Mouse (Mus musculus): ENCODE data around the gene Cacna2d3. TPM values are rescaled to one million over a fixed set of nuclear protein-coding genes. Genes with fewer than 3 reads are reported as not detected.

Gene Cacna2d3
- total and polyA plus RNA-seq, 3 experiments: not detected

- in situ Hi-C loops (cut with MboI; ENCODE audit: low pct_ligation_motif_present, low pct_unique_long_range_greater_than_20kb, low sequenced_read_pairs) (no loop called here), dilution Hi-C loops (cut with MboI; ENCODE audit: extremely low pct_ligation_motif_present, extremely low pct_unique_long_range_greater_than_20kb, low sequenced_read_pairs) (no loop called here)
- no peaks in the 10 kb centered on the region for H3K4me1 ChIP-seq (ENCODE audit: control insufficient read depth in 1 of 2, insufficient read depth in 2 of 2)
- DNase-seq (ENCODE audit: extremely low read depth): no peak
- no peak overlapping the region for H3K4me2 ChIP-seq (ENCODE audit: insufficient read depth, low read depth, poor library complexity, severe bottlenecking)
- H3K9ac ChIP-seq (ENCODE audit: insufficient read depth, low read depth): no peak overlapping the region
- no peak for TF ChIP-seq KAT2A (IDR thresholded peaks at IDR 0.05; ENCODE audit: insufficient replicate concordance, low read length)
- no peak for TF ChIP-seq SIN3A (IDR thresholded peaks at IDR 0.05; ENCODE audit: low read length)
- TF ChIP-seq UBTF (IDR thresholded peaks at IDR 0.05; ENCODE audit: low read depth, low read length): no peak
- no peak for TF ChIP-seq TCF12 (IDR thresholded peaks at IDR 0.05; ENCODE audit: low read depth, low read length)
- TF ChIP-seq ZKSCAN1 (IDR thresholded peaks at IDR 0.05; ENCODE audit: borderline replicate concordance, low read depth, low read length): no peak
- TF ChIP-seq IRF4 (IDR thresholded peaks at IDR 0.05; ENCODE audit: low read depth, low read length): no peak
- TF ChIP-seq ZNF384 (IDR thresholded peaks at IDR 0.05; ENCODE audit: low read depth, low read length): no peak
- no peak for TF ChIP-seq CTCF (conservative IDR thresholded peaks at IDR 0.05 in 1 of 2, IDR thresholded peaks at IDR 0.05 in 1 of 2; ENCODE audit: low read depth in 2 of 2, low read length in 2 of 2)
- TF ChIP-seq MAFK (IDR thresholded peaks at IDR 0.05; ENCODE audit: insufficient replicate concordance, low read length): no peak
- H3K79me2 ChIP-seq (replicated peaks; ENCODE audit: control insufficient read depth, extremely low read depth, insufficient read depth, poor library complexity, severe bottlenecking): no peaks in the 10 kb centered on the region
- no peaks in the 10 kb centered on the region for H3K36me3 ChIP-seq (replicated peaks in 1 of 2; ENCODE audit: control insufficient read depth in 1 of 2, insufficient read depth in 1 of 2, low read length in 1 of 2)
- no peak overlapping the region for H3K27ac ChIP-seq (ENCODE audit: insufficient read depth, low read depth)
- H3K9me3 ChIP-seq (replicated peaks; ENCODE audit: low read length): no peaks in the 10 kb centered on the region
- peaks cover 56% of the 10 kb centered on the region for H3K27me3 ChIP-seq (replicated peaks)
- no peak overlapping the region for H3K4me3 ChIP-seq (replicated peaks in 1 of 3; ENCODE audit: low read depth in 2 of 3, low read length in 2 of 3, poor library complexity in 1 of 3)
Observed at GRCm38 (mm10) chr14:29599428-29599827, 122.2 kb downstream of the Cacna2d3 start.

- H3K9ac ChIP-seq (ENCODE audit: insufficient read depth, low read depth): no peak overlapping the region
- TF ChIP-seq MXI1 (IDR thresholded peaks at IDR 0.05; ENCODE audit: low read depth, low read length) (no peak), PAX5 (IDR thresholded peaks at IDR 0.05; ENCODE audit: low read length) (no peak), TBP (conservative IDR thresholded peaks at IDR 0.05; ENCODE audit: low read depth, low read length) (no peak), ELF1 (IDR thresholded peaks at IDR 0.05; ENCODE audit: low read depth, low read length) (no peak)
- H3K9me3 ChIP-seq (replicated peaks; ENCODE audit: low read length): no peaks in the 10 kb centered on the region
- in situ Hi-C loops (cut with MboI; ENCODE audit: low pct_ligation_motif_present, low pct_unique_long_range_greater_than_20kb, low sequenced_read_pairs) (no loop called here), dilution Hi-C loops (cut with MboI; ENCODE audit: extremely low pct_ligation_motif_present, extremely low pct_unique_long_range_greater_than_20kb, low sequenced_read_pairs) (no loop called here)
- no peak overlapping the region for H3K4me3 ChIP-seq (replicated peaks in 1 of 3; ENCODE audit: low read depth in 2 of 3, low read length in 2 of 3, poor library complexity in 1 of 3)
- H3K27ac ChIP-seq (ENCODE audit: insufficient read depth, low read depth): no peak overlapping the region
- H3K36me3 ChIP-seq (replicated peaks in 1 of 2; ENCODE audit: control insufficient read depth in 1 of 2, insufficient read depth in 1 of 2, low read length in 1 of 2): no peaks in the 10 kb centered on the region
- no peak overlapping the region for H3K4me2 ChIP-seq (ENCODE audit: insufficient read depth, low read depth, poor library complexity, severe bottlenecking)
- no peaks in the 10 kb centered on the region for H3K79me2 ChIP-seq (replicated peaks; ENCODE audit: control insufficient read depth, extremely low read depth, insufficient read depth, poor library complexity, severe bottlenecking)
- peaks cover 59% of the 10 kb centered on the region for H3K27me3 ChIP-seq (replicated peaks)
- H3K4me1 ChIP-seq (ENCODE audit: control insufficient read depth in 1 of 2, insufficient read depth in 2 of 2): no peaks in the 10 kb centered on the region
- no peak for DNase-seq (ENCODE audit: extremely low read depth)
Observed at GRCm38 (mm10) chr14:29592896-29593295, 128.8 kb downstream of the Cacna2d3 start.

GRCm38 (mm10) chr14:29589628-29590027, 132.0 kb downstream of the Cacna2d3 start:
- no peak overlapping the region for H3K27ac ChIP-seq (ENCODE audit: insufficient read depth, low read depth)
- TF ChIP-seq MYC (IDR thresholded peaks at IDR 0.05; ENCODE audit: low read depth, low read length) (no peak), CTCF (conservative IDR thresholded peaks at IDR 0.05 in 1 of 2, IDR thresholded peaks at IDR 0.05 in 1 of 2; ENCODE audit: low read depth in 2 of 2, low read length in 2 of 2) (no peak), GABPA (IDR thresholded peaks at IDR 0.05; ENCODE audit: insufficient replicate concordance, low read depth, low read length) (no peak), MXI1 (IDR thresholded peaks at IDR 0.05; ENCODE audit: low read depth, low read length) (no peak), ETS1 (conservative IDR thresholded peaks at IDR 0.05; ENCODE audit: low read depth, low read length) (no peak), POLR2A (IDR thresholded peaks at IDR 0.05; ENCODE audit: low read depth, low read length) (no peak), USF1 (IDR thresholded peaks at IDR 0.05; ENCODE audit: low read depth, low read length) (no peak), ZC3H11A (IDR thresholded peaks at IDR 0.05; ENCODE audit: low read depth, low read length) (no peak), POLR2AphosphoS2 (IDR thresholded peaks at IDR 0.05; ENCODE audit: low read depth, low read length) (no peak), ZNF384 (IDR thresholded peaks at IDR 0.05; ENCODE audit: low read depth, low read length) (no peak), CHD1 (IDR thresholded peaks at IDR 0.05; ENCODE audit: low read depth, low read length) (no peak), CHD2 (IDR thresholded peaks at IDR 0.05; ENCODE audit: low read length) (no peak), MAX (IDR thresholded peaks at IDR 0.05; ENCODE audit: low read length) (no peak), JUN (IDR thresholded peaks at IDR 0.05; ENCODE audit: insufficient read depth, low read depth, low read length) (no peak), IRF4 (IDR thresholded peaks at IDR 0.05; ENCODE audit: low read depth, low read length) (no peak), KAT2A (IDR thresholded peaks at IDR 0.05; ENCODE audit: insufficient replicate concordance, low read length) (no peak), ZKSCAN1 (IDR thresholded peaks at IDR 0.05; ENCODE audit: borderline replicate concordance, low read depth, low read length) (no peak), TBP (conservative IDR thresholded peaks at IDR 0.05; ENCODE audit: low read depth, low read length) (no peak), RAD21 (IDR thresholded peaks at IDR 0.05; ENCODE audit: low read depth, low read length) (no peak), TCF12 (IDR thresholded peaks at IDR 0.05; ENCODE audit: low read depth, low read length) (no peak)
- peaks cover 55% of the 10 kb centered on the region for H3K27me3 ChIP-seq (replicated peaks)
- no peak for DNase-seq (ENCODE audit: extremely low read depth)
- dilution Hi-C loops (cut with MboI; ENCODE audit: extremely low pct_ligation_motif_present, extremely low pct_unique_long_range_greater_than_20kb, low sequenced_read_pairs): no loop called here
- no peak overlapping the region for H3K4me2 ChIP-seq (ENCODE audit: insufficient read depth, low read depth, poor library complexity, severe bottlenecking)
- no peaks in the 10 kb centered on the region for H3K4me1 ChIP-seq (ENCODE audit: control insufficient read depth in 1 of 2, insufficient read depth in 2 of 2)
- no peak overlapping the region for H3K9ac ChIP-seq (ENCODE audit: insufficient read depth, low read depth)
- H3K79me2 ChIP-seq (replicated peaks; ENCODE audit: control insufficient read depth, extremely low read depth, insufficient read depth, poor library complexity, severe bottlenecking): no peaks in the 10 kb centered on the region
- H3K36me3 ChIP-seq (replicated peaks in 1 of 2; ENCODE audit: control insufficient read depth in 1 of 2, insufficient read depth in 1 of 2, low read length in 1 of 2): no peaks in the 10 kb centered on the region
- no peaks in the 10 kb centered on the region for H3K9me3 ChIP-seq (replicated peaks; ENCODE audit: low read length)
- in situ Hi-C loops (cut with MboI; ENCODE audit: low pct_ligation_motif_present, low pct_unique_long_range_greater_than_20kb, low sequenced_read_pairs): no loop called here
- H3K4me3 ChIP-seq (replicated peaks in 1 of 3; ENCODE audit: low read depth in 2 of 3, low read length in 2 of 3, poor library complexity in 1 of 3): no peak overlapping the region

All from CH12.LX (cell line).